Mouse (Mus musculus) forebrain, postnatal 0 days (tissue): ENCODE results near the gene Tmprss11a. TPM values are rescaled to one million over a fixed set of nuclear protein-coding genes. Genes with fewer than 3 reads are reported as not detected.

Experiments
- ATAC-seq: fragments of 200-750 bp; cut with Nextera tagmentation; 2 replicates; pipeline ENCODE4 v1.8.0; 2017; ENCODE audit warnings: mild to moderate bottlenecking, moderate library complexity
- DNase-seq: peaks from one replicate; pipeline ENCODE4 v3.0.0-alpha.2; 2015
- H3K27ac ChIP-seq: fragments of 300-500 bp; sonication (generic); 2 replicates; pipeline ENCODE4 v1.5.1; 2014; ENCODE audit warnings: low read depth, mild to moderate bottlenecking, antibody characterized with exemption, low read length, moderate library complexity, mixed read lengths
- H3K27me3 ChIP-seq: fragments of 300-500 bp; sonication (generic); 2 replicates; pipeline ENCODE4 v1.6.1; 2014; ENCODE audit warnings: mild to moderate bottlenecking, low read length, mixed read lengths; ENCODE audit not compliant: insufficient read depth
- H3K36me3 ChIP-seq: fragments of 300-500 bp; sonication (generic); 2 replicates; pipeline ENCODE4 v1.6.1; 2014; ENCODE audit warnings: mild to moderate bottlenecking, moderate library complexity; ENCODE audit not compliant: insufficient read depth
- H3K4me1 ChIP-seq: fragments of 300-500 bp; sonication (generic); 2 replicates; pipeline ENCODE4 v1.6.1; 2014; ENCODE audit warnings: antibody characterized with exemption; ENCODE audit not compliant: insufficient read depth
- H3K4me2 ChIP-seq: fragments of 300-500 bp; sonication (generic); 2 replicates; pipeline ENCODE4 v1.6.1; 2014; ENCODE audit warnings: low read depth, mild to moderate bottlenecking, moderate library complexity
- H3K4me3 ChIP-seq: fragments of 300-500 bp; sonication (generic); 2 replicates; pipeline ENCODE4 v1.5.1; 2014; ENCODE audit warnings: low read depth, low read length, mixed read lengths
- H3K9ac ChIP-seq: fragments of 300-500 bp; sonication (generic); 2 replicates; pipeline ENCODE4 v1.6.1; 2014; ENCODE audit warnings: mild to moderate bottlenecking
- H3K9me3 ChIP-seq: fragments of 300-500 bp; sonication (generic); 2 replicates; pipeline ENCODE4 v1.6.1; 2016; ENCODE audit warnings: low read length
- CTCF ChIP-seq: sonication (generic); IDR thresholded peaks from 2 replicates; pipeline ENCODE4 v1.5.1; 2016; ENCODE audit warnings: antibody characterized with exemption, control low read depth, low read depth
- WGBS: fragments of 180-500 bp; shearing (Covaris S2); extraction: QIAGEN DNeasy Blood & Tissue Kit; methylation state at CpG from one replicate; pipeline ENCODE4 v1.1.7; 2014; 5-methylcytosine and 5-hydroxymethylcytosine counted together
- polyA plus RNA-seq: library from polyadenylated mRNA; unstranded; fragments of >200 nt; fragmentation: Nextera tagmentation; extraction: Ambion mirVana; gene quantifications from 2 replicates; pipeline ENCODE4 v1.2.1, GENCODE M21; 2015
- total RNA-seq: library from RNA; depleted of rRNA; stranded (reverse); fragments of >200 nt; gene quantifications from 2 replicates; pipeline ENCODE4 v1.2.3, GENCODE M21; 2014; rRNA removed

Tmprss11a gene
- not detected in 2 replicates for total RNA-seq
- 0.05 TPM in 1 of 2 replicates, not detected in the other for polyA plus RNA-seq

DNA sequence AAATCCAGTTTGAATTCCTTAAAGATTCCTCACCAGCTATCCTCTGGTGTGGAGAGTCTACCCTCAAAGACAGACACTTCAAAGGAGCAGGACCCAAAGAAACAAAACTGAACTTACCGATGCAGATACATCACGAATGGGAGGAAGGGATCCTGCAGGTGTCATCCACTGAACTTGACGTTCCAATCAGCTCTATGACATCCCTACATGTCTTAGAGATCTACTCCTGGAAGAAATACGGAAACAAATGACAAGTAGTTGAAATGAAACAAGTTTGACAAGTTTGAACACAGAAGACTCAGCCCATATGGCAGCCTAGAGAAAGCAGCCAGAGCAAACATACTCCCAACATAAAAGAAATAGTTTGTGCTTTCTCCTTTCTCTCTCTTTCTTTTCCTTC lies at the start of gene Tmprss11a:
Gene Tmprss11a (minus strand): TSS at position 101 of the 400 bp plus-strand sequence.
- Histone ChIP-seq H3K9me3 (no peaks in the 10 kb centered on the region), H3K4me3 (no peak within 1 kb of the TSS), H3K27me3 (no peaks in the 10 kb centered on the region), H3K4me2 (no peak within 1 kb of the TSS), H3K27ac (no peak within 1 kb of the TSS), H3K36me3 (no peaks in the 10 kb centered on the region), H3K9ac (no peak within 1 kb of the TSS), H3K4me1 (no peaks in the 10 kb centered on the region)
- WGBS: 66% methylated on average over 4 of the region's 4 CpGs
- TF ChIP-seq CTCF: no peak
- peak; percentile 2 for DNase-seq
- no peak for ATAC-seq

DNA sequence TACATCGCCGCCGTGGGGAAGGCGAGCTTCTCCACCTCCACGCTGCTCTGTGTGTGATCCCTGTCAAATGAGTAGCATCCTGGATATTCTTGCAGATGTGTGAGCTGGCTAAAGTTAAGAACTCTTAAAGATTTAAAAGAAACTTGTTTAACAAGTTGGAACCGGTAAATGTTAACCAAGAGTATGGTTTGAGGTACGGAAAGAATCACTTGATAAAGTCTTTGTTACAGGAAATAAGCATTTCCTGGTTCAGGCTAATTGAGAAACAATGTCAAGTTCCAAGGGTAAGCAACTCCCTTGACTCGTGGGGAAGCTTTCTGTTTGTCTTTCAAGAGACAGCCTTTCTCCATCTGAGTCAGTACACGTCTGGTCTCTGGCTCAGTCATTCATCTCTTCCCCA lies 49.7 kb upstream of the Tmprss11a start, which contains the start of gene Tmprss11g:
Gene Tmprss11g (minus strand): TSS at position 101 of the 400 bp plus-strand sequence.
- Histone ChIP-seq H3K9me3 (no peaks in the 10 kb centered on the region), H3K4me2 (no peak within 1 kb of the TSS), H3K36me3 (no peaks in the 10 kb centered on the region), H3K4me3 (no peak within 1 kb of the TSS), H3K9ac (no peak within 1 kb of the TSS), H3K27me3 (no peaks in the 10 kb centered on the region), H3K27ac (no peak within 1 kb of the TSS), H3K4me1 (no peaks in the 10 kb centered on the region)
- 88% methylated on average over 9 of the region's 9 CpGs for WGBS
- ATAC-seq: no peak
- DNase-seq: no peak
- no peak for TF ChIP-seq CTCF

DNA sequence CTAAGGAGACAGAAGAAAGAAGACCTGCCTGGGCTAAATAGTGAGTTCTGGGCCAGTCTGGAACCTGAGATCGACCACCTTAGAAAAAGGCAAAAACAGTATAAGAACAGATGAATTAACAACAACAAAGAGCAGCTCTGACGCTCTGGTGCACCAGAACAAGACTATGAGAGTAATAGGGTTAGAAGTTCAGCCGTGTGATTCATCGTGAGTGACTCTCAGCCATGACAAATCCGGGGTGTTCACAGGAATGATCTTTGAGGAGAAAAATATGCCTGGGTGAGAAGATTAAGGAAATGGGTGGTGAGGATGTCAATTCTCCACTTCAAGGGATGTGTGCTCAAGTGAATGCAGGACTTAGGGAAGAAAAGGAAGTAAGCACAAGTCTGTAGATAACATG lies 42.7 kb upstream of the Tmprss11a start:
- H3K27me3 ChIP-seq: no peaks in the 10 kb centered on the region
- 33% methylated on average over 5 of the region's 5 CpGs for WGBS
- ATAC-seq: no peak
- H3K9ac ChIP-seq: no peak overlapping the region
- H3K4me1 ChIP-seq: no peaks in the 10 kb centered on the region
- no peaks in the 10 kb centered on the region for H3K9me3 ChIP-seq
- TF ChIP-seq CTCF: no peak
- H3K27ac ChIP-seq: no peak overlapping the region
- no peak for DNase-seq
- no peak overlapping the region for H3K4me3 ChIP-seq
- H3K4me2 ChIP-seq: no peak overlapping the region
- no peaks in the 10 kb centered on the region for H3K36me3 ChIP-seq

DNA sequence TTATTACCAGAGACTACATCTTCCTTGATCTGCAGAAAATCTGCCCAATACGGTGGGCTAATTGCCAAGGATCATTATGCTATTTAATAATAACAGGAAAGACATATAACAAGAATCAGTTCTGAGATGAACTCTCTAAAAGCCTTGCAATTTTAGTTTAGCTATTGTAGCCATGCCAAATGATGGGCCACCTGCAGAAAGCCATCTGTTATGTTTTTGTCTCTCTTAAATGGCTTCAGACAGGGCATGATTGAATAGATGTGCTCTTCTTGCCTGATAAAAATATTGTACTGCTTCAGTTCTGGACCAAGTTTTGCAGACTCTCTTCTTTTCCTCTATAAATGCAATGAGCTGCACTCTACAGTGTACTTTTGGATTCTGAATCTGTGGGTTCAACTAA lies 24.7 kb upstream of the Tmprss11a start:
- ATAC-seq: no peak

DNA sequence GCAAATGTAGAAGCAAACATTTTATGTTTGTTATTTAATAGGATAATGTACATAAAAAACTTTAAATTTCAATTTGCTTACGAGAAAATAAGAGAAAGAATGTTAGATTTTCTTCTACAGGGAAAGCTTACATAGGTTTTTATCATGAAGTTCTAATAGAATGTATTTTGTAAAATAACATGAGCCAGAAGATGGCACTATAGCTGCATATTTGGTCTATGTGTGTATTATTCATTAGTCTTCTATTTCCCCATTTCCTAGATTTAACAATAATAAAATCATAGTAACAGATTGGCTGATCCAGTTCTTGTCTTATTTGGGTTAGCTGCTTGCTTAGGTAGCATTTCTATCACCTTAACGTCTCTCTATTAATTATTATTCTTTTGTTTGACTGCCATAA lies 13.8 kb upstream of the Tmprss11a start:
- 75% methylated on average over 2 of the region's 2 CpGs for WGBS
- Histone ChIP-seq H3K27ac (no peak overlapping the region), H3K27me3 (no peaks in the 10 kb centered on the region), H3K9ac (no peak overlapping the region), H3K4me1 (no peaks in the 10 kb centered on the region), H3K9me3 (no peaks in the 10 kb centered on the region), H3K4me3 (no peak overlapping the region), H3K4me2 (no peak overlapping the region), H3K36me3 (no peaks in the 10 kb centered on the region)
- DNase-seq: peak; percentile 7
- ATAC-seq: no peak
- peak; percentile 38 for TF ChIP-seq CTCF

More for the DNA sequence above, 24.7 kb upstream of the Tmprss11a start:
- Histone ChIP-seq H3K4me1 (no peaks in the 10 kb centered on the region), H3K27ac (no peak overlapping the region), H3K36me3 (no peaks in the 10 kb centered on the region), H3K9me3 (no peaks in the 10 kb centered on the region), H3K9ac (no peak overlapping the region), H3K4me3 (no peak overlapping the region), H3K4me2 (no peak overlapping the region), H3K27me3 (no peaks in the 10 kb centered on the region)
- no peak for DNase-seq
- TF ChIP-seq CTCF: no peak
- 71% methylated on average over 1 of the region's 1 CpGs for whole genome bisulfite sequencing

DNA sequence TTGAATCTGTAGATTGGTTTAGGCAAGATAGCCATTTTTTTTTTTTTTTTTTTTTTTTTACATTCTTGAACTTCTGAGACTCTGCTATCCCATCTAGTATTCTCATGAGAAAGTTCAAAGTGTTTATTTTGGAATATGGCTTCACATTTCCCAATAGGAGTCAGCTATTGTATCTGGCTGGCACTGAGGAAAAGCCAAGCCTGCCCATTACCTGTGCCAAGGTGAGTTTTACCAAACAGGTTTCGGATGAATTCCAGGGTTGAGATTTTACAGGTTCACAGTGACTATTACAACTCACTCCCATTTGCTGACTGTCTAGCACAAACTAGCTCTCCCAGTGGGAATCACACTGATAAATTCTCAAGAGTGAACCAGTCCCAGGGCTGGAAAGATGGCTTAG lies 13.2 kb upstream of the Tmprss11a start:
- Histone ChIP-seq H3K4me1 (no peaks in the 10 kb centered on the region), H3K9me3 (no peaks in the 10 kb centered on the region), H3K36me3 (no peaks in the 10 kb centered on the region), H3K4me2 (no peak overlapping the region), H3K27me3 (no peaks in the 10 kb centered on the region), H3K27ac (no peak overlapping the region), H3K4me3 (no peak overlapping the region), H3K9ac (no peak overlapping the region)
- ATAC-seq (no peak), DNase-seq (no peak)
- WGBS: 84% methylated on average over 1 of the region's 1 CpGs
- no peak for TF ChIP-seq CTCF

DNA sequence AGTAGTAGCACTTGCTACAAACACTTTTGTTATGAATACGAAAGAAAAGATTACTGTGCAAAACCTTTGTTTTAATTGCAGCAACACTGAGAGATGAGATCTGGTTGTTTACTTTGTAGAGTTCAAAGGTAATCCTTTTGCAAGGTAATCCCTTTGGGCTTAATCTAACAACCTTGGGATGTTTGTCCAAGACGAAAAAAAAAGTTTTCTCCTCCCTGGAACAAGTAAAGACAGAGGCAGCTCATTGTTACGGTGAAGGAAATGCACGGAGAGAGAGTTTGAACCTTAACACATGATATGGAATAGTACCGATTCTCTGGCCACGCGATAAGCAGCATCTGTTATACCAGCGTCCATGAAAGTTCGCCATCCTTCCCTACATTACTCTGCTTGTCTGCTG lies 5.1 kb upstream of the Tmprss11a start:
- ATAC-seq: no peak
- no peak overlapping the region for H3K4me3 ChIP-seq
- H3K4me1 ChIP-seq: no peaks in the 10 kb centered on the region
- no peaks in the 10 kb centered on the region for H3K36me3 ChIP-seq
- 90% methylated on average over 9 of the region's 9 CpGs for WGBS
- H3K9ac ChIP-seq: no peak overlapping the region
- H3K27me3 ChIP-seq: no peaks in the 10 kb centered on the region
- H3K4me2 ChIP-seq: no peak overlapping the region
- no peak for DNase-seq
- H3K9me3 ChIP-seq: no peaks in the 10 kb centered on the region
- TF ChIP-seq CTCF: no peak
- no peak overlapping the region for H3K27ac ChIP-seq
